Mouse (Mus musculus): ENCODE results near the gene Nr5a2.
A peak's percentile ranks its signal among the peaks of the same experiment; 100 is the strongest.

Nr5a2 gene

DNA sequence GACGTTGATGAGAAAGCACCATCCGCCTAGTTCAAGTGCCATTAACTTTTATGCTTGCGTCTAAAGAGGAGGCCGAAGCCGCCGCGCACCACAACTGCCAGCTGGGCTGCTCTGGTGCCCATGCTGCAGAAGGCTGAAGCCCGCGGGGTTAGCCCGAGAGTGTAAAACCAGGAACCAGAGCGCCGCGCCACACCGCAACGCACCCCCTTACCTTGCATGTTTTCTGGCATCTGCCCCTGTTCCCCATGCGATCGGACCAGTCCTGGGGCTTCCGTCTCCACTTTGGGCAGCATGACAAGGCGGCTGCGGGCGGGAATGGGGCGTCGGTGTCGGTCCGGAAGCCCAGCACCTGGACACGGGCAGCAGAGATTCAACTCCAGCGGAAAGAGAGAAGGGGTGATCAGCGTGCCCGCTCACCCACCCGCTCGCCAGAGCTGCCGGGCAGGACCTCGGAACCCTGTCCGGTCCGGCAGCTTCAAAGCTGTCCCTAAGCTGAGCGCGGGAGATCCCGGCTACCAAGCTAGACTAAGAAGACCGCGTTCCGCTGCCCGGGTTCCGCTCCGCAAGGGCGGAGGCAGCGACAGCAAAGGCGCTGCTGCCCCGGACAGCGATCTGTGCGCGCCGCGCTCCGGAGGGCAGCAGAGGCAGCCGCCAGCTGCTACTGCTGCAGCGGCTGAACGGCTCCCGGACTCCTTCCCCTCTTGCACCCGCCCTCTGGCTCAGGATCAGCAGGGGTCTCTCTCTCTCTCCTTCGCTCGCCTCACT is 11.6 kb downstream of the Nr5a2 start:
- DNase-seq: peak; percentile 48

GRCm38 (mm10) chr1:136948127-136948422 is 12.2 kb downstream of the Nr5a2 start:
- DNase-seq: no peak

DNA sequence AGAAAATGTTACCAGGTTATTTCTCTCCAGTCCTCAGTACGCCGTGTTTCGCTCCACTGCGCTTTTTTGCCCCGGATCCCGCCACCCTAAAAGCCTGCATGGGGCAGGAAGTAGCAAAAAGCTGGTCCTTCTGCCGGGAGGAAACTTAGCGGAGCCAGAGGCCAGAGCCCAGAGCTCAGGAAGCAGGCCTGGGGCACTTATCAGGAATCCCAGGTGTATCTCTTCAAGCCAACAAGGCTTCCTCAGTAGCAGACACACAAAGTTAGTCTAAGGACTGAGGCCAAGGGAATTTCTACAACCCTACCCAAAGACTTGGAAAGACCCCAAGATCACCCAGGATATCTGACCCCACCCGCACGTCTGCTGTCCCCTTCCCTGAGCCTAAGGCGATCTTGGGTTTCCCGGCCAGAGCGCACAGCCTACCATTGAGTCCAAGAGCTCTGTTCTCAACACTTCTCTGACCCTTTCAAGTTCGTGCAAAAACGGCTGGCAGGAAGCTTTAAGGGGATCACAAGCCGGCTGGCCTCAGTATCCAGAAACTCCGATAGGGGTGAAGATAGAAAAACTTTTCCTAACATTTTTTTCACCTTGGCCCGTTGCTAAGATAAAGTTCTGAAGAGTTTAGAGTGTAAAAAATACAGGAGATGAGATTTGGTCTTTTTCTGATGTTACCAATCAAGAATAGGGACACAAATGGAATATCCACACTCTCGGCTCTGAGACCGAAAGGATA is 12.7 kb downstream of the Nr5a2 start:
- DNase-seq: no peak

DNA sequence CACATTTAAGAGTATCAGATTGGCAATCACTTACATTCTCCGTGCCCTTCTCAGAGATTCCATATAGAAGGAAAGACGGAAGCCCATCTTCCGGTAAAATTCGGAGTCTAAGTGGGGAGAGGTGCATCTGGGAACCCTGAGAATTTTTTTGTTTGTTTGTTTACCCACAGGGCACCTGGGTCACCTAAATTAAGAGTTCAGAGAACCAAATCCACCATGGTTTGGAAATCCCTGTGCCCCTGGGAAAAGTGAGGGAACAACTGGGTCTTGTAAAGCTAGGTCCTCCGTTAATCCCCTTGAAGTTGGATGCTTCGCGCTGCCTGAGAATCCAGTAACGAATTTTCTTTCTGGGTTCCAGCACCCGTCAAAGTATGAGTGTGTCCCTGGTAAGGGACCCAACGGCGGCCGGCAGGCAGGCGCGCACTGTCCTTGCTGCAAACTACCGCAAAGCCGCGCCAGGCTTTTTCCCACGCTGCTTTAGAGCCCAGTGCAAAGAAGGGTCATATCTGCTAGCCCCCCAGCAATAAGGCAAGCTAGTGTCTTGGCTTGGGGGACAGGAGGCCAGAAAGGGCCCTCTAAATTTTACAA is 13.3 kb downstream of the Nr5a2 start:
- no peak for DNase-seq

- DNase-seq: no peak
These were observed 13.8 kb downstream of the Nr5a2 start for GRCm38 (mm10) chr1:136946404-136946803.

DNA sequence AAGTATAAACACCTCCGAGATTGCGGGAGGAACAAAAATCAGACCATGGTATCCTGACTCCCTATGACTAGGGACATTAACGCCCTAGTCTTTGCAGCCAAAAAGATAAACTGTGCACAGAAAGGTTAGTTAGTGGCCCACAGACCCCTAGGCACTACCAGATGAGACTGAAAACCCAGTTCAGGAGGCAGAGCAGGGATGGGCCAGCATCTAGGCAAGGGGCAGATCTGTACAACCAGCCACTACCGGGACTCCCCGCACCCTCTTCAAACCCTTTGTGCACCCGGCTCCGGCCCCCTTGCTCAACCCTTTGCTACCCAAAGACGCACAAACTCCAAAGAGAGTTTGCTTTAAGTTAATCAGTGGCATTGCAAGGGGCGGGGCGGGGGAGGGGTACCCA is 14.4 kb downstream of the Nr5a2 start:
- DNase-seq: no peak

GRCm38 (mm10) chr1:136945426-136945825 is 14.8 kb downstream of the Nr5a2 start:
- no peak for DNase-seq

DNA sequence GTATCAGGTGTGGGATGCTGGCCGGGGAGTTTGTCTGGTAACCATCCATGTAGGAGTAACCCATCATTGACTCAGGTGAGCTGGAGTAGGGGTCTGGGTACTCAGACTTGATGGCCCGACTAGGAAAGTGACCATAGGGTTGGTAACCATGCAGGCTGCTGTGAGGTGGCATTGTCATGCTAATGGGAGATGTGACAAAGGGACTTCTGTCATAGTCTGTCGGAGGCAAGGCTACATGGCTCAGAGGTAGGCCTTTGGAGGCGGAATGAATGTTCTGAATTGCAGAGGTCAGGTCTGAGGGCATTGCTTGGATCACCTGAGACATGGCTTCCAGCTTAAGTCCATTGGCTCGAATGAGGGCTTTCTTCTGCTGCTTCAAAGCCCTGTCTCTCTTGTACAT is 19.6 kb downstream of the Nr5a2 start:
- no peak for DNase-seq

GRCm38 (mm10) chr1:136939220-136939619 is 21.0 kb downstream of the Nr5a2 start:
- DNase-seq: no peak

- no peak for DNase-seq
These were observed 24.3 kb downstream of the Nr5a2 start for GRCm38 (mm10) chr1:136935960-136936324.

DNA sequence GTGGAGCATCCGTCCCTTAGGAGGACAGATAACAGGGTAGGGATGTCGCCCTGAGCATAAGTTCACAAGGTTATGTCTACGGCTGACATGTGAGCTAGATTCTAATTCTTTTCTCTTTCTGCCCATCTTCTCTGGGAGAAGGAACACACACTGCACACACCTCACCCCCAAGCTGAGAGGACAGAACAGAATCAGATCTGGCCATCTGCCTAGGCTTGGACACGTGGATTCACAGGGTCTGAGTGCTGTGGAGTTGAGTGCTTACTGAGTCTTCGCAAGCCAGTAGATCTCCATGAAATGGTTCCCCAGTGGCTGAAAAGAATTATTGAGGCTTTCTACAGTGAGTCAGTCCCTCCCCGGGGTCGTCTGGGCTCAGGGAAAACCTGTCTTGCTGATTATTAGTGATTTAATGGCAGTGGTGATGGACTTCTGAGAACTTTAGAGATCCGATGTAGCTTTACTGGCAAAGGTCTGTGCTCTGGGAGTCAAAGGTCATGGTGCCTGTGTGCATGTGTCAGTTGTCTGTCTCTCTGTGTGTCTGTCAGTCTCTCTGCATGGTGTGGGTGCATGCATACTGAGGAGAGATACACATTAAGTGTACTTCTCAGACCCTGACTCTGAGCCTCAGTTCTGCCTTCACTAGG is 24.8 kb downstream of the Nr5a2 start:
- DNase-seq: no peak

DNA sequence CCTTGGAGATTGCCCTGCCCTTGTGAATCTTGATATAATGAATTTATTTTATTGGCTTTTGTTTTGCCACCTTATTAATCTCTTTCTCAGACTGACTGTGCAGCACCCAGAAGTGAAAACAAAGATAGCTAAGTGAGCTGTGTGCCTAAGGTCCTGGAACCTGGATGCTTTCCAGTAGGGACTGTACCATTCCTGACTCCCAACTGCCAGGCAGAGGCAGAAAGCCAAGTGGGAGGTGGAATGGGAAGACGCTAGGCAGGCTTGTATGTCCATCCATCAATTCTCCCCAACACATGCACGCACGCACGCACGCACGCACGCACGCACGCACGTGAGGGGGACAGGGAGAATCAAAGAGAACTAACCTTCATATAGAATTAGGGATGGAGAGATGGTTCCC is 26.2 kb downstream of the Nr5a2 start:
- no peak for DNase-seq

GRCm38 (mm10) chr1:136931026-136931425 is 29.2 kb downstream of the Nr5a2 start:
- no peak for DNase-seq

- no peak for DNase-seq
These were observed 30.5 kb downstream of the Nr5a2 start for GRCm38 (mm10) chr1:136929743-136930142.

- DNase-seq: no peak
These were observed 32.8 kb downstream of the Nr5a2 start for GRCm38 (mm10) chr1:136927428-136927827.

- no peak for DNase-seq
These were observed 34.2 kb downstream of the Nr5a2 start for GRCm38 (mm10) chr1:136926026-136926425.

DNA sequence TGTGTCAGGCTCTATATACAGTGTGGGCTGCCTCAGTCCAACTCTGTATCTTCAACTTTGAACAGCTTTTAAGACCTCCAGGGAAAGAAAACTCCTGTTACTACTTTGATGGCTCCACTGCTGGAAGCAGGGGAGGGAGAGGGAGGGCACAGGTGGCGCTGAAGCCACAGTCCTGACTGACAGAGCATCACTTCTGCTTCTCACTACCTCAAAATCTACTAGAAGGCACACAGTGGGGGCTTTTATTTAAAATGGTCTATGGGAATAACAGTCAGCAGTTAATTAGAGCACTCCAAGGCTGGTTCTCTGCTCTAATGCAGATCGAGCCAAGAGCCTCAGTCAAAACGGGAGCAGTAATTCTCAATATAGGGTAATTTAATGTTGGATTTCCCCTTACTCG is 40.2 kb downstream of the Nr5a2 start:
- no peak for DNase-seq

DNA sequence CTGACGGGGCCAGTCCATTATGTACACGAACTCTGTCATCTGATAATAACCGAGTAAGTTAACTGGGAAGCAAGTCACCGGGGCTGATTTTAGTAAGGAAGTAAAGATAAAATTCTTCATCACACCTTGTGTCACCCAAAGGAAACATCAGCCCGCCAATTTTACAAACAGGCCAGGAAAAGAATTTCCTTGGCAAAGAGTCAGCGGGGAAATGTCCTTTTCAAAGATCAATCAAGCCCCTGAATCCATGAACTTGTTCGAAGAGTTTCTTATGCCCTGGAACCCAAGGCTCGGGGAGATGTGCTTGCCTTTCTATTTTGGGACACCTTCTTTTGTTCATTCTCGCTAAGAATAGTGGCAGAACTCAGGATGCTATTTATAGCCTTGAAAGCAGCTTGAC is 41.5 kb downstream of the Nr5a2 start:
- DNase-seq: no peak

DNA sequence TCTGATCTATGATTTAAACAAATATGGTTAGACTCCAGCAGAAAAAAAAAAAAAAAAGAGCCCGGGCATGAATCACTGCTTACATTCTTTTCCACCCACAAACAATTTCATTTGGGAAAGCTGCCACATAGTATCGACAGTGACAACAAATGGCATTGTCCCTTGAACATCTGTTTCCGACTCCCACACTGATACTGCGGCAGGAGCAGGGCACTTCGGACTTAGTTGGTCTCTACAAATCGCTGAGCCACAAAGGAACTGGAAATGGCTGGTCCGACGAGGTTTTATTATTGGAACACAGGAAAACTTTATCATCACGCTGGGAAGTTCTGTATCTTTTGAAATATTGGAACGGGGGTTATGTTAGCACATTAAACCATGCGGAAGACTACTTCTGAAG is 44.8 kb downstream of the Nr5a2 start:
- DNase-seq: peak; percentile 63

- no peak for DNase-seq
These were observed 48.3 kb downstream of the Nr5a2 start for GRCm38 (mm10) chr1:136911996-136912395.

DNA sequence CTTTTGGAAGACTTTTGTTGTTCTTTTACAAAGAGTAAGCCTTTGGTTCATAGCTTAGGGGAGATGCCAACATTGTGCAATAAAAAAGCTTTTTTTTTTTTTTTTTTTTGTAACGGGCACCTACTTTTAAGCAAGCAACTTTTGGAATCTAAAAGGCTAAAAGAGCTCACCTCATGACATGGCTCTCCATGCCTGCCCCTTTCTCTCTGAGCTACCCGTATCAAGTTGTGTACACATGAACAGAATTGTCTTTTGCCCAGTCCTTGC is 48.7 kb downstream of the Nr5a2 start:
- no peak for DNase-seq

GRCm38 (mm10) chr1:136910741-136911593 is 49.3 kb downstream of the Nr5a2 start:
- no peak for DNase-seq

GRCm38 (mm10) chr1:136910144-136910543 is 50.1 kb downstream of the Nr5a2 start:
- DNase-seq: no peak

All from lung, postnatal 10 days (tissue).